Mouse (Mus musculus) CD8-positive naive resting alpha-beta T cell, adult 2 months (primary cell): ENCODE data around the gene Bcl2l1.
A peak's percentile ranks its signal among the peaks of the same experiment; 100 is the strongest.

Experiments
- DNase-seq, 2 experiments: peaks; one replicate each; pipeline ENCODE4 v3.0.0; 2022; ENCODE audit warnings: low read depth in 2 of 2, low spot score in 2 of 2

Gene Bcl2l1

GRCm38 (mm10) chr2:152831019-152831878 is at the start of gene Bcl2l1:
Bcl2l1 (minus strand) TSS chr2:152831728.
- peak; percentile 97 to 98 for DNase-seq

- no peak for DNase-seq
Observed at GRCm38 (mm10) chr2:152880898-152881297, 49.4 kb upstream of the Bcl2l1 start.

- DNase-seq: no peak
Observed at GRCm38 (mm10) chr2:152878239-152878638, 46.7 kb upstream of the Bcl2l1 start.

DNA sequence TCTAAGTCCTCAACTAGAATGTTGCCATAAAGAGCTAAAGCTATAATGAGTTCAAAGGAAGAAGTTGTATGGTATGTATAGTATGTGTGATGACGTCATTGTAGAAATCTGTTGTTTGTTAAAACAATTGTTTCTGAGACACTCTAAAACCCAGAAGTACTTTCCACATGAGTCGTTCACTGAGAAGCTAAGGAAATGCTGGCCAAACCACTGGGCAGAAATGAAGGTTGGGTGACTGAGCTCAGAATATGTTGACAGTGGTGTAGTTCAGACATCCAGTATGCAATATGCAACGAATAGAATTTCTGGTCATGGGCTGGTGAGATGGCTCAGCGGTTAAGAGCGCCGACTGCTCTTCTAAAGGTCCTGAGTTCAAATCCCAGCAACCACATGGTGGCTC is 31.8 kb upstream of the Bcl2l1 start:
- DNase-seq: no peak

GRCm38 (mm10) chr2:152862638-152863037 is 31.1 kb upstream of the Bcl2l1 start:
- DNase-seq: no peak

GRCm38 (mm10) chr2:152861891-152862290 is 30.4 kb upstream of the Bcl2l1 start:
- no peak for DNase-seq

DNA sequence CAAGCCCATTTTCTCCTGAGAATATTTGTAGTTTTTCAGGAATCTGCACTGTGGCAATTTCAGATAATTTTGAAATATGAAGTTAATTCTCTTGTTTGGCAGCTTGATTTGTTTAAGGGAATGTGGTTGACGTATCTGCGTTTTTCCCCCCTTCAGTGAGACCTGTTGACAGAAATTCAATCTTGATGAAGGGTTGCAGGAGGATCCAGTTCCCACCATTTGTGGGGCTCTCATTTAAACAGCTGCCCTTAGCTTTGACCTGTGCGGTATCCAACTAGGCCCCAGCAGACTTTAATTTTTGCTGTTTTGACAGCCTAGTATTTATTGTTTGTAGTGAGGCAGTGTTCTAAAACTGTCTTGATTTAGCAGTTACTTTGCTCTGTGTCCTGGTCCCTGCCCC is 28.0 kb upstream of the Bcl2l1 start:
- no peak for DNase-seq

DNA sequence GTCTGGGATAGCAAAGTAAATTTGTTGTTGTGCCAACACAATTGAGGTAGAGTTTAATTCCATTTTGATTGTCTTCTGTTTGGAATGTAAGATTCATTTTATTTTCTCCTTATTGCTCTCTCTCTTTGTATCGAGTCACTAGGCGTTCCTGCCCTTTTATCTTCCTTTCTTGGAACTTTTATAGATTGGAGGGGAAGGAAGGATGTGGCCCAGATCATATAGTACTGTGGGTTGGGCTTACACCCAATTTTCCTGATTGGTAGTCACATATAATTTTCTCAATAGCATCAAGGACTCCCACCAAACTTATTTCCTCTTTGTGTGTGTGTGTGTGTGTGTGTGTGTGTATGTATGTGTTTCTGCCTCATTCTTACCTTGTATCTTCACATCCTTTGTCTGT is 16.9 kb upstream of the Bcl2l1 start:
- DNase-seq: no peak

DNA sequence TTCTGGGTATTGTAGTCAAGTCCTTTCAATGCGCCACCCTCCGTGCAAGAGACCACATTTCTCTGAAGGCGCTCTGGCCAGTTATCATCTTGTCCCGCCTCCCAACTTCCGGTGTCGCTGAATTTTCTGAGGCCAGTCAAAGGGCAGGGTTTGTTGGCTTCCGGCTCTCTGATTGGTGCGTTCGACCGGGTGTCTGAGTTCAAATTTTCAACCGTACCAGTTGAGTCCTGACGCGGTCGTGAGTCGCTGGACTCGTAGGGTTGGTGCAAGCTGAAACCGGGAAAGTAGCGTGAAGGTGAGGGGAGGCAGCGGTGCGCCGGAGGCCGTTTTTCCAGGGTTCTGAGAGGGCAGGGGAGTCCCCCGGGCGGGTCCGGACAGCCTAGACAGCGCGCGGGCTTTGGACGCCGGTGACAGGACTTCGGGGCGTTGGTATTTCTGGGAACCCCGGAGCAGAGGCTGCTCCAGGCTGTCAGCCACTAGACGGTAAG is 16.3 kb upstream of the Bcl2l1 start, which contains the start of gene Tpx2:
Gene Tpx2 (plus strand): TSS at position 150 of the 488 bp plus-strand sequence.
- DNase-seq: peak; percentile 93 to 97

DNA sequence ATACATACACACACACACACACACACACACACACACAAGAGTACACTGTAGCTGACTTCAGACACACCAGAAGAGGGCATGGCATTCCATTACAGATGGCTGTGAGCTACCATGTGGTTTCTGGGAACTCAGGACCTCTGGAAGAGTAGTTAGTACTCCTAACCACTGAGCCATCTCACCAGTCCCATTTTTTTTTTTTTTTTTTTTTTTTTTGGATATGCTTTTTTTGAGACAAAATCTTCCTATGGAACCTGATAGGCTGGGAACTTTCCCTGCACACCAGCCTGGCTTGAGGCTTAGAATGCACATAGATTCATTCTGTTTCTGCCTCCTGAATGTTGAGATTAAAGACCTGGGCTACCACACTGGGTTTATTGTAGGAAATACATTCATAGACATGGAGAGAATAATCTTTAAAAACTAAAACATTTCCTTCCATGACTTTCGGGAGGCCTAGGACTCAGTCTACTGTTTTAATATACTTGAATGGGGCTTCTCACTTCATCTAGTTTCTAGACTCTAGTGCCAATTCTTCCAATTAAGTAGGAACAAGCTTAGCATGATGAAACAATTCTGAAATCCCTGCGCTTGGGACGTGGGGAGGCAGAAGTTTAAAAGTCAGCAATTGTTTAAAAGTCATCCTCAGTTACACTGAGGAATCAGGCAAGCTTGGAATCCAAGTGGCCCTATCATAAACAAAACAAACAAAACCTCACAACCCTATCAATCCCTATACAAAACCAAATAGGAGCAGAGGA is 15.7 kb upstream of the Bcl2l1 start:
- no peak for DNase-seq

DNA sequence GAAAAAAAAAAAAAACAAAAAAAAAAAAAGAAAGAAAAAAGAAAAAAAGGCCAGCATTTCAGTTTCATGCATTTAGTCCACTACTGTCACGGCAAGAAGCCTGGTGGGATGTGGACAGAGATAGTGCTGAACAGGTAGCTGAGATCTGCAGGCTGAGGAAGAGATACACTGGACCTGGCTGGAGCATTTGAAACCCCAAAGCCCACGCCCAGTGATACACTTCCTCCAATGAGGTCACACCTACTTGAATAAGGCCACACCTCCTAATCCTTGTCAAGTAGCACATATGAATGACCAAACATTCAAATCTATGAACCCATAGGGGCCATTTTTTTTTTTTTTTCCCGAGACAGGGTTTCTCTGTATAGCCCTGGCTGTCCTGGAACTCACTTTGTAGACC is 11.2 kb upstream of the Bcl2l1 start:
- DNase-seq: no peak

DNA sequence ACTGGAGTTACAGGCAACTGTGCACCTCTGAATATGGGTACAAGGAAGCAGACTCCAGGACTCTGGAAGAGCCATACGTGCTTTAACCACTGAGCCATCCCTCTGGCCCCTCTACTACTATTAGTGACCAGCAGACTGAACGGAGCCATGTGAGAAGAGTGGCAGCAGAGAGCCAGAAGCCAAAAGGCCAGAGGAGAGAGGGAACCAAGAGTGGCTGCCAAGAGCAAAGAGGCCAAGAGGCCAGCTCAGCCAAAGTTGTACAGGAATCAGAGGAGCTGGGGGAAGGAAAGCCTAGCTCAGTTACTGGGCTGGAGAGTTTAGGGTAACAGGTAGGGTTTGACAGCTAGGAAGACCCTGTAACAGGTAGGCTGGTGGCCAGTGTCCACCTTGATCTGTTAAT is 7.7 kb upstream of the Bcl2l1 start:
- DNase-seq: no peak

- peak; percentile 71 to 79 for DNase-seq
Observed at GRCm38 (mm10) chr2:152830021-152830921, 1.3 kb downstream of the Bcl2l1 start.

GRCm38 (mm10) chr2:152829367-152829881 is 2.1 kb downstream of the Bcl2l1 start:
- DNase-seq: no peak

DNA sequence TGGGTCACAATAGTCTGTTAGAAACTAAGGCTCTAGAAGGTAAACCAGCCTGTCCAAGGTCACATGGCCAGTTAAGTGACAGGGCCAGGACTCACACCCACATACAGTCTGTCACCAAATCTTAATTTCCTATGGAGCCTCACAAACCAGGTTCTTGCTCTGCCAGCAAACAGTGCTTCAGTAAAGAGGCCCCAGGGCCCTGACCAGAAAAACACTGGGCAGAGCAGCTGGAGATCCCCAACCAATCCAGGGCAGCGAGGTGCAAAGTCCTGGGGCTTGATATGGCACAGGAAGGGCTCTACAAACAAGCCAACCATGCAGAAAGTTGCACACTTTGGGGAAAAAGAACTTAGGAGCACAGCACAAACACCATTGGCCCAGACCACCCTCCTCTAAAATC is 3.0 kb downstream of the Bcl2l1 start:
- no peak for DNase-seq

DNA sequence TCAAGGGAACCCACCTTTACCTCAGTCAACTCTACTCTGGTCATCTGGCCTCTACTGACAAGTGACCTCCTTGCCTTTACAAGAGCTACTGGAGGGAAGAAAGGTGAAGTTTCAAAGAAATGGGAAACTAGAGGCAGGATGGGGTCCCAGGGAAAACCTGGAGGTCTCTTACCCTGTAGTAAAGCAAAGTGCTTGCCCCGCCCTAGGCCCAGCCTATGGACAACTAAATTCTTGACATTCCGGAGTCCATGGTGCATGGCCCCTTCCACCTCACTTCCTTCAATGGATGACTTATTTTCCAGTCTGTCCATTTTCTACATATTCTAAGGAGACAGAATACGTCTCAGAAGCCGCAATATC is 3.5 kb downstream of the Bcl2l1 start:
- DNase-seq: no peak

DNA sequence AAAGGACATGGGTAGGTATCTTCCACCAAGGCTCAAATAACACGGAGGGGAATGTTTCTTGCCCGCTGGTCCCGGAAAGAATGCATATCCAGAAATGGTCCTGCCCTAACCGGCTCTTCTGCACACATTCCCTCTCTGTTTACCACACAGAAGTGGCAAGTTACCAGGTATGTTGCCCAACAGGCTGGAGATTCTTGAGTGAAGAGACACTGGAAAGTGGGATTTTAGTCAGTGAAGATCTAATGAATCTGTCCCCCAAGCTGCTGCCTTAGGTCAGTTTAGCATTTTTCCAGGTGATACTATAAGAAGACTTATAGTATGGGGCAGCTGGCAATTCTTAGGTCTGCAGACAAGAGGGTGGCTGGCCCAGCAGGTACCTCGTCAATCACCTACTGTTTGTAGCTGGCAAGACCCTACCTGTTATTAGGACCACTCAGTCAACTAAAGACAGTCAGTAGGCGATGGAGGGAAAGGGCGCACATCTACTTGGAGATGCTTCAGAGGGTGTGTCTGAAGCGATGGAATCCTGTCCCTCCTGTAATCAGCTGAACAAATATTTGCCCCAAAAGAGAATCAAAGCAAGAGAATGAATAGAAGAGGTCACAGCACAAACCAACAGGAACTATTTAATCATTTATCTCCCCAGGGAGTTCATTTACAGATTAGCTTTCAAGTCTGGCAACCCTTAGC is 4.1 kb downstream of the Bcl2l1 start:
- DNase-seq: no peak

- DNase-seq: no peak
Observed at GRCm38 (mm10) chr2:152826481-152826880, 5.0 kb downstream of the Bcl2l1 start.

DNA sequence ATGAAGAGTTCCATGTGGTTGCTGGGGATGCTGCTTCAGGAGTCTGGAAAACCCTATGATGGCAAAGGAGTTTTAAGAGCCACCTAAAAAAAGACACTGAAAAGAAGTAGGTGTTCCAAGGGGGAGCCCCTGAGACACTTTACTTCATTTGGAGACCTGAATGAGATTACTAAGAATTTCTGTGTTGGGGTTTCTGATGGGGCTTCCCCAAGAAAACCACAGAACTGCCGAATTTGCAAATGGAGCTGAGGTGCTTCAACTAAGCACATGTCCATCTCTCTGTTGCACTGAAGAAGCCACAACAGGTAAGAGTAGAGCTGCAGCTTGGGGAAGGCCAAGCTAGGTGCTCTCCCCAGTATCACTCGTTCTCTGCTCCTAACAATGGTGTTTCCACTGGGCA is 5.8 kb downstream of the Bcl2l1 start:
- peak; percentile 18 to 29 for DNase-seq

DNA sequence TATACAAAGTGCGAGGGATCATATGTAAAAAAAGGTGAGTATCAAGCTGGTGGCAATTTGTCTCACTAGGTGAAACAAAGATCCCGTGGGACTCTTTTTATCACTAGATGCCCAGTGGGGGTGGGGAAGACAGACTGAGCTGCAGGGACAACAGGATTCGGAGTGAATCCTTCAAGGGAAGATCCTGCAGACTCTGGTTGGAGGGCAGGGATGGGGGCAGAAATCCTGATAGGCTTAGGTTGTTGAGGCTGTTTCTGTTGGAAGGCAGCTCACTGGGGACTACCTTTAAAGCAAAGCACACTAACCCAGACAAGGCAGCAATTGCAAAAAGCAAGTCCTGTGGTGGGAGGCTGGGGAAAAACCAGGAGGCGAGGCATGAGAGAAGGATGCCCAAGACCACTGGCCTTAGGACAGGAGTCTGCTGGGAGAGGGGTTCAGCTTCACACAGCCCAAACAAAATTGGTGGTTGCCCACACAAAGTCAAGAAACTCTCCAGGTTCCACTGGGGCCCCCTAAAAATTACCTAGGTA is 6.3 kb downstream of the Bcl2l1 start:
- DNase-seq: no peak
